Mouse (Mus musculus) E14TG2a.4 (cell line): ENCODE results near the gene Tmem258.

ENCODE experiments used
- H3K27me3 ChIP-seq: 2 replicates; pipeline ENCODE4 v1.6.1; 2014; ENCODE audit warnings: low read length, control low read depth; ENCODE audit not compliant: insufficient read depth
- H3K36me3 ChIP-seq: 2 replicates; pipeline ENCODE4 v1.6.1; 2014; ENCODE audit warnings: low read length, control low read depth; ENCODE audit not compliant: insufficient read depth
- H3K4me1 ChIP-seq: replicated peaks from 2 replicates; pipeline ENCODE4 v1.6.1; 2014; ENCODE audit warnings: low read depth, low read length, control low read depth
- H3K4me3 ChIP-seq: replicated peaks from 2 replicates; pipeline ENCODE4 v1.5.1; 2014; ENCODE audit warnings: mild to moderate bottlenecking, low read length
- H3K9me3 ChIP-seq: 2 replicates; pipeline ENCODE4 v1.6.1; 2014; ENCODE audit warnings: low read length, control low read depth
- CTCF ChIP-seq: conservative IDR thresholded peaks from 2 replicates; pipeline ENCODE4 v1.5.1; 2014; ENCODE audit warnings: low read length
- NANOG ChIP-seq: IDR thresholded peaks from 2 replicates; pipeline ENCODE4 v1.6.1; 2014; ENCODE audit warnings: borderline replicate concordance, low read length, mixed read lengths
- POU5F1 ChIP-seq: IDR thresholded peaks from 2 replicates; pipeline ENCODE4 v1.6.1; 2014; ENCODE audit warnings: low read length, borderline replicate concordance

The Tmem258 gene

GRCm38 (mm10) chr19:10235784-10236565, 32.2 kb downstream of the Tmem258 start:
- TF ChIP-seq POU5F1, result no peak
- no peak for TF ChIP-seq NANOG
- TF ChIP-seq CTCF, result no peak
- no peaks in the 10 kb centered on the region for H3K27me3 ChIP-seq
- peaks cover 94% of the 10 kb centered on the region for H3K4me1 ChIP-seq
- H3K4me3 ChIP-seq, result peak overlapping the region; percentile 13
- no peaks in the 10 kb centered on the region for H3K9me3 ChIP-seq
- H3K36me3 ChIP-seq, result peaks cover 67% of the 10 kb centered on the region

DNA sequence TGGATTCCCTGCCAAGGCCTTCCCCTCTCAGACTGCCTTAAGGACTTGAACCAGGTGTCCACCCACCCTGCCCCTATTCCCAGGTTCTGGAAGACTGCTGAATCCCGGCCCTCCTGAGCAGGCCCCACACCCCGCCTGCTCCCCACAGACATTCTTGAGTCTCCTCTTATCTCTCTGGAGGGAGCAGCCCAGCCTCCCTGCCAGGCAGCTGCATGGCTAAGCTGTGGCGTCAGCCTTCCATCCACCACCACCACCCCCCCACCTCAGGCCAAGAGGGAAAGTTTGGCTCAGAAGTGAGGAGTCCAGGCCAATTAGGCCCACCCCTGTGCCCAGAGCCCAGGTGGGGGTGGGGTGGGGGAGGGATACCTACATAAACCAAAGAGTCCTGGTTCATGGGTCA, 34.7 kb downstream of the Tmem258 start:
- Histone ChIP-seq H3K27me3 (no peaks in the 10 kb centered on the region), H3K9me3 (no peaks in the 10 kb centered on the region), H3K4me1 (peaks cover 94% of the 10 kb centered on the region), H3K36me3 (peaks cover 58% of the 10 kb centered on the region), H3K4me3 (peak overlapping the region; percentile 84)
- TF ChIP-seq CTCF, result no peak
- no peak for TF ChIP-seq NANOG
- no peak for TF ChIP-seq POU5F1

DNA sequence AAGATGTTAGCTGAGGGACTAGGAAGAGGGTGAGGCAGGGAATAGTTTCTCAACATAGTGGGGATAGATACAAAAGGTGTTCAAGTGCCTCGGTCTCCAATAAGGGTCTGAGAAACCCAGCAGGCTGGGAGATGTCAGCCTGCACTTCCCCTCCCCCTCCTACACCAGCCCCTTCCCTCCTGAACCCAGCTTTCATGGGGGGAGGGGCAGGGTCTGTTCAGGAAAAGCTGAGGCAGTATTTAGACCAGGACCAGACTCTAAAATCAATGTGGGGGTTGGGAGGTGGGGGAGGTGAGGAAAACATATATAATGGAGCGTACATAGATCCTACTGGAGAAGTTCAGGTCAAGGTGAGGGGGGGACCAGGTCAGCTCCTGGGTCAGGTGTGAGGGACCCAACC, 35.6 kb downstream of the Tmem258 start:
- Histone ChIP-seq H3K27me3 (no peaks in the 10 kb centered on the region), H3K9me3 (no peaks in the 10 kb centered on the region), H3K4me1 (peaks cover 94% of the 10 kb centered on the region), H3K4me3 (peak overlapping the region; percentile 84), H3K36me3 (peaks cover 49% of the 10 kb centered on the region)
- TF ChIP-seq CTCF (no peak), NANOG (no peak), POU5F1 (no peak)

GRCm38 (mm10) chr19:10239975-10240653, 36.3 kb downstream of the Tmem258 start:
- Histone ChIP-seq H3K4me1 (peaks cover 91% of the 10 kb centered on the region), H3K4me3 (peak overlapping the region; percentile 84), H3K27me3 (no peaks in the 10 kb centered on the region), H3K36me3 (peaks cover 42% of the 10 kb centered on the region), H3K9me3 (no peaks in the 10 kb centered on the region)
- TF ChIP-seq POU5F1 (no peak), NANOG (no peak), CTCF (no peak)

DNA sequence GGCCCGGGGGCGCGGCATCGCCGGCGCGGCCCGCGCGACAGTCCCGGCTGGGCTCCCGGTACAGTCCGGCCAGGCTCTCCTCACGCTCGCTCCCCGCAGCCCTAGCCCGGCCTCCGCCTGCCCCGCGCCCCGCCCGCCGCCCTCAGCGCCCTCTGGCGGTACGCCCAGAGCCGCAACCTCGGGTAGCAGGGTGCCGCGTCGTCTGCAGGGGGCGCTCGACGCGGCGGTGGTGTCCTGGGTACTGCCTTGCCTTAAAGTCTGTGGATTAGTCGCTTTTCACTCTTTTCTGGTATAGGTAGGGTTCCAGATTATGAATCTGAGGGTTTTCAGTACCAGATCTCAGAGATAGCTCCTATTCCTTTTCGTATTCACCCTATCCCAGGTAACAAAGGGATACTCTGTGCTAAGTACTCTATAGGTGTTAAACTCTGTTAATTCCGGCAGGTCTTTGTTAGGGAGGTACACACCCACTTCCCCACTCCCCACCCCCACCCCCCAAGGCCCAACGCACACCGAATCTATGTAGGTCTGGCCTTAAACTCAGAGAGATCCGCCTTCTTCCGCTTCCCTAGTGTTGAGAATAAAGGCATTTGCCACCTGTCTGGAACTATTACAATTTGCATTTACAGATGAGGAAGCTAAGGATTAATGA, 37.0 kb downstream of the Tmem258 start, which contains the start of gene Myrf:
Gene Myrf, minus strand, starts transcription at position 95 of the 652 bp plus-strand sequence.
- peaks cover 35% of the 10 kb centered on the region for H3K36me3 ChIP-seq
- H3K9me3 ChIP-seq, result no peaks in the 10 kb centered on the region
- no peaks in the 10 kb centered on the region for H3K27me3 ChIP-seq
- TF ChIP-seq CTCF (peak; percentile 41), NANOG (no peak; the same call in 1 of the 2 replicates)
- peaks cover 87% of the 10 kb centered on the region for H3K4me1 ChIP-seq
- peak within 1 kb of the TSS; percentile 84 for H3K4me3 ChIP-seq

- 0 out of 2 replicates have a peak overlapping the region, but pooled peaks have one; percentile 39 for H3K4me3 ChIP-seq
- peaks cover 87% of the 10 kb centered on the region for H3K4me1 ChIP-seq
- H3K9me3 ChIP-seq, result no peaks in the 10 kb centered on the region
- H3K27me3 ChIP-seq, result peaks cover 5% of the 10 kb centered on the region
- TF ChIP-seq POU5F1, result no peak
- no peak for TF ChIP-seq NANOG
- H3K36me3 ChIP-seq, result peaks cover 14% of the 10 kb centered on the region
Measured at GRCm38 (mm10) chr19:10242916-10243315, 39.1 kb downstream of the Tmem258 start.

DNA sequence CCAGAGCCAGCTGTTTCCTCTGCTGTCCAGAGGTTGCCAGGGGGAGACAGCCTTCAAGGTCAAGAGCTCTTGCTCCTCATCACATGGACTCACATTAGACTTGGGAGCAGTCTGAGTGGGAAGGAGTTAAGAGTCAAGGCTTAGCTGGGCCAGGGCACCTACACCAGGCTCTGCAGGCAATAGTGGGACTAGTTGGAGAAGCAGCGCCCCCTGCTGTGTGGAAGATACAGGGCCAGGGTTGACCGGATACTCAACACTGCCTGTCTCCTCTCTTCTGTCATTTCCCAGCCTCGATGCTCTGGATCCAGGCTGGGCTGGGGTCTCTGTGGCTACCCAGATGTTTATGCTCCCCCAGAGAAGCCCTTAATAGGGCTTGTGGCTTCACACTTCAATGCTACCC, 40.4 kb downstream of the Tmem258 start:
- TF ChIP-seq POU5F1 (no peak), CTCF (peak; percentile 52)

GRCm38 (mm10) chr19:10247165-10247564, 43.4 kb downstream of the Tmem258 start:
- Histone ChIP-seq H3K4me3 (no peak overlapping the region; the same call in 1 of the 2 replicates), H3K4me1 (peaks cover 60% of the 10 kb centered on the region), H3K36me3 (no peaks in the 10 kb centered on the region), H3K9me3 (no peaks in the 10 kb centered on the region), H3K27me3 (peaks cover 36% of the 10 kb centered on the region)
- TF ChIP-seq NANOG (no peak), CTCF (no peak)

More for the DNA sequence above, 40.4 kb downstream of the Tmem258 start:
- no peaks in the 10 kb centered on the region for H3K9me3 ChIP-seq
- peaks cover 13% of the 10 kb centered on the region for H3K27me3 ChIP-seq
- peaks cover 80% of the 10 kb centered on the region for H3K4me1 ChIP-seq
- H3K36me3 ChIP-seq, result peaks cover 1% of the 10 kb centered on the region; the same call in 1 of the 2 replicates
- no peak overlapping the region for H3K4me3 ChIP-seq
